Mouse (Mus musculus): ENCODE measurements around the gene Gm28305.
A peak's percentile ranks its signal among the peaks of the same experiment; 100 is the strongest.

The Gm28305 gene

GRCm38 (mm10) chr9:104040362-104040761 lies at the start of gene Gm28305:
Gene Gm28305 (plus strand): TSS chr9:104040662.
- DNase-seq (ENCODE audit: low read depth, low spot score): no peak

- DNase-seq (ENCODE audit: low read depth, low spot score): peak; percentile 67
Observed at GRCm38 (mm10) chr9:103996496-103996895, 44.0 kb upstream of the Gm28305 start.

DNA sequence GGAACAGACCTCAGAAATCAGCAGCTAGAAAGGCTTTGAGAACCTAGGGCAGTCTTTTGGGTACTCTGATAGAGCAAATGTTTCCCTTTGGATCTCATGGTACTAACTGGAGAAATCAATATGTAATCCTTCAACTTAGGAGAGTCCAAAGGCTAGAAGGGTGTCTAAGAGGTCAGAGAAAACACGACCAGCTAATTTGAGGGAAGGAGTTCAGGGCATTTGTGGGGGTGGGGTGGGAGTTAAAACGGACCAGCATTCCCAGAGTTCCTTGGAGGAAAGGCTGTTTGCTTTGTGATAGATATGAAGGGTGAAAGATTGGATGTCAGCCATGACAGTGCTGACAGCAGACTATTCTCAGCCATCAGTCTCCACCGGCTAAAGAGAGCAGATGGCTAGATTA lies 39.9 kb upstream of the Gm28305 start:
- DNase-seq (ENCODE audit: low read depth, low spot score): no peak

DNA sequence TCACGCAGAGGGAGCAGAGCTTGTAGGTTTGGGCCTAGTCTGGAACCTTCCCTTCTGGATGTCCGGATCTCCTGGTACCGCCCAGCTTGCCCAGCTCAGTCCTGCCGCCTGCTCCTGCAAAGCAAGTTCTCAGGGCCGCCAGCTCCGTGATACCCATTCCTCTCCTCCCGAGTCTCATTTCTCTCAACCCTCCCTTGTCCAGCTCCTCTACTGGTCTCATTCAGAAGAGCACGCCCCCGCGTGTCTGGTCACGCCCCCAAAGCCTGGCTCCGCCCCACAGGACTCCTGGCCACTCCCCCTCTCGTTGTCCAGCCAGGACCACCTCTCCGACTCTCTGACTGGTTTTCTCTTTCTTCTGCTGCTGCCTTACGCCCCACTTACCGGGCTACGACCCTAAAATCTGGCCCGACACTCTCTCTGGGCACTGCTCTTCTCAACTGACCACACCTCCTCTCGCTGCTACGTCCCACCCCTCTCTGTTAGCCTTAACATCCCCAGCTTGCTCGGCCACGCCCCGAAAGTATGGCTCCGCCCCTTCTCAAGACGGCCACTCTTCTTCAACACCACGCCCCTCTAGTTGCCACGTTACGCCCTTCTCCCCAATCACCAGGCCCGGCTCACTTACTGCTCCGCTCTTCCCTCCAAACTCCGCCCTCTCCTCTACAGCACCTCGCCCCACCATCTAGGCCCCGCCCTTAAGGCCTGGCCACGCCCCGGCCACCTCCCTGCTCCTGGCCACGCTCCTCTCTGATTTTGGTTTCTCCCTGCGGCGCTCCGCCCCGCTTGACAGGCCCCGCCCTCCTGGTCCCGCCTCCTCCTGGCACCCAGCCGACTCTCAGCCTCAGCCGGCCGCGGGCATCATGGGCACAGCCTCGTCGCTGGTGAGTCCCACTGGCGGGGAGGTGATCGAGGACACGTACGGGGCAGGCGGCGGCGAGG lies 38.3 kb upstream of the Gm28305 start, which contains the start of gene Nphp3:
Nphp3 (plus strand) TSS at position 624 of the 939 bp plus-strand sequence.
- DNase-seq (ENCODE audit: low read depth, low spot score): peak; percentile 96

DNA sequence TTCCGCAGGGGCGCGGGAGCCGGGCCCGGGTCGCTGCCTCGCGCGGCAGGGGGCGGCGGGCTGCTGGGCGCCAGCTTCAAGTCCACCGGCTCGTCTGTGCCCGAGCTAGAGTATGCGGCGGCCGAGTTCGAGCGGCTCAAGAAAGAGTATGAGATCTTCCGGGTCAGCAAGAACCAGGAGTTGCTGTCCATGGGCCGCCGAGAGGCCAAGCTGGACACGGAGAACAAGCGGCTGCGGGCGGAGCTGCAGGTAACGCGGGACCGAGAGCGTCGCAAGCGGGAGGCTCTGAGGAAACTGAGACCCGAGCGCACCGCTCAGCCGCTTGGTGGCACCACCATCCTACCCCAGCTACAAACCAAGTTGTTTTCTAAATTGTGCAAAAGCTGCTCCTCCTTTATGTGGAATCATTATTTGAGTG lies 37.5 kb upstream of the Gm28305 start:
- no peak for DNase-seq (ENCODE audit: low read depth, low spot score)

DNA sequence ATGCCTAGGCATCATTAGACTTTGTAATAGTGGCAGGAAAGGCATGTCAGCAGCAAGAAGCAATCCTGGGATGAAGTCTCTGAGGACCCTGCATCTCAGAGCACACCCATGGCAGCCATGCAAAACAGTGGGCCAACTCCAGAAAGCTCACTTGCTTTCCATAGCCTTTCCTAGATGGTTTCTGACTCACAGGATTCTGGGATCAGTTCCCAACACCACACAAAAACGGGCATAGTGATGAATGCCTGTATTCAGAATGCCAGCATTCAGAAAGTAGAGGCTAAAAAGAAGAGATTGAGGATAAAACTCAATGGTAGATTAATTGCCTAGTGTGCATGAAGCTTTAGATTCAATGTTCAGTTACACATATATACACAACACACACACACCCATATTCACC lies 25.9 kb upstream of the Gm28305 start:
- DNase-seq (ENCODE audit: low read depth, low spot score): no peak

- no peak for DNase-seq (ENCODE audit: low read depth, low spot score)
Observed at GRCm38 (mm10) chr9:104021026-104021425, 19.4 kb upstream of the Gm28305 start.

DNA sequence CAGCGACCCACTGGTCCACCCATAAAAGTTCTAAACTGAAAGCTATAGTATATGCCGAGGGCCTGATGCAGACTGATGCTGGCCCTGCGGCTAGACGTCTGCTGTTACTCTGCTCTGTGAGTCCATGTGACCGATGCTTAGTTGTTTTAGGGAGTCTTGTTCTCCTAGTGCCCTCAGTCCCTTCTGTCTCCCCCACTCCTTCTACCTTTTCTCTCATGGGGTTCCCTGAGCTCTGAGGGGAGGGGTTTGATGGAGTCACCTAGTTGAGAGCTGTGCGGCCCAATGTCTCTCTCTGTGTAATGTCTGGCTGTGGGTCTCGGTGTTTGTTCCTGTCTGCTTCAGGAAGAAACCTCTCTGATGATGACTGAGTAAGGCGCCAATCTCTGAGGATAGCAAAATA lies 13.3 kb upstream of the Gm28305 start:
- no peak for DNase-seq (ENCODE audit: low read depth, low spot score)

- no peak for DNase-seq (ENCODE audit: low read depth, low spot score)
Observed at GRCm38 (mm10) chr9:104029861-104030260, 10.6 kb upstream of the Gm28305 start.

- DNase-seq (ENCODE audit: low read depth, low spot score): no peak
Observed at GRCm38 (mm10) chr9:104034231-104034630, 6.2 kb upstream of the Gm28305 start.

GRCm38 (mm10) chr9:104034718-104035117 lies 5.7 kb upstream of the Gm28305 start:
- no peak for DNase-seq (ENCODE audit: low read depth, low spot score)

- DNase-seq (ENCODE audit: low read depth, low spot score): peak; percentile 62
Observed at GRCm38 (mm10) chr9:104035261-104036015, 5.0 kb upstream of the Gm28305 start.

DNA sequence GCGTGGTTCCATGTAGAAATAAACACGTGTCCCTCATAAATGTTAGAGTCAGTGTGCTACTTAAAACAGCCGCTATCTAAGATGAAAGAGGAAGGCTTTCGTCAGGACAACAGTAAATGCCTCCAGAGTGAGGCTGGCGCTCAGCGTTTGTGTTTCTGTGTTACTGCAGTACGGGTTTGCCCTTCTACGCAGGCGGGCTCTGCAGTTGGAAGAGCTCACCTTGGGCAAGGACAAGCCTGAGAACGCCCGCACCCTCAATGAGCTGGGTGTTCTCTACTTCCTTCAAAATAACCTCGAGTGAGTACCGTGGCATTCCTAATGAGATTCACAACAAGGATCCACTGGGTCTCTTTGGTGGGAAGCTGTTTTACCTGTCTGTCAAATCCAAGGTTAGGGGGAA lies 2.2 kb upstream of the Gm28305 start:
- no peak for DNase-seq (ENCODE audit: low read depth, low spot score)

- DNase-seq (ENCODE audit: low read depth, low spot score): no peak
Observed at GRCm38 (mm10) chr9:104039031-104039695, 1.3 kb upstream of the Gm28305 start.

- DNase-seq (ENCODE audit: low read depth, low spot score): no peak
Observed at GRCm38 (mm10) chr9:104039742-104040141, 720 bp upstream of the Gm28305 start.

DNA sequence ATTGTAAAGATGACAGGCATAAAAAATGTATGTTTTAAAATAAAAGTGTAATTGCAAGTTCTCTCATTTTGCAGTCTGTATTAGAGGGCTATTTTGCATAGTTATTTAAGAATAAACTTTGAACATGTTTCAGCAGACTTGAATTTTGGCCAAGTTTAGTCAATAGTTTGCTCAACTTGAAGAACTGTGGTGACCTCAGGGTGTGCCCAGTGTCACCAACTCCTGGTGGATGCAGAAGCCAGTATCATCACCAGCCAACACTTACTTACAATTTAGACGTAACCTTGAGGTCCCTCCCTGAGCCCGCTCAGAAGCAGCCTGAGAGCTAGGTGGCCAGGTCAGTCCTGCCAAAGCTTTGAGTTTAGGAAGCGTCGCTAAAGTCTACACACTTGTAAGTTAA lies 3.2 kb downstream of the Gm28305 start:
- DNase-seq (ENCODE audit: low read depth, low spot score): no peak

DNA sequence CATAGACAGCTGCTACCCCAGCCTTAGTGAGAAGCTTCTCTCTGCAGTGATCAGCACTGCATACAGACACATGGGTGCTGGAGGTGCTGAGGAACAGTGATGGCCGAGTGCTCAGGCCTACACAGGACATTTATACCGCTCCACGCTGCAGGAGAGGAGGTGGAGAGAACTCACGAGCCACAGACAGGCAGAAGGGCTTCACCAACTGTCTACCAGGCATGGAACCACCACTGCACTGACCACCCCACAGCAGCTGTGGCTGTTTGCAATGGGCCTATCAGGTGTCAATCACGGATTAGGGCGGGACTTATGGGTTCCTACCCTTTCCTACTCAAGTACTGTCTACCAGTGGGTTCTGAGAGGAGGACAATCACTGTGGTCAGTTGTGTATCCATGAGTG lies 10.6 kb downstream of the Gm28305 start:
- no peak for DNase-seq (ENCODE audit: low read depth, low spot score)

DNA sequence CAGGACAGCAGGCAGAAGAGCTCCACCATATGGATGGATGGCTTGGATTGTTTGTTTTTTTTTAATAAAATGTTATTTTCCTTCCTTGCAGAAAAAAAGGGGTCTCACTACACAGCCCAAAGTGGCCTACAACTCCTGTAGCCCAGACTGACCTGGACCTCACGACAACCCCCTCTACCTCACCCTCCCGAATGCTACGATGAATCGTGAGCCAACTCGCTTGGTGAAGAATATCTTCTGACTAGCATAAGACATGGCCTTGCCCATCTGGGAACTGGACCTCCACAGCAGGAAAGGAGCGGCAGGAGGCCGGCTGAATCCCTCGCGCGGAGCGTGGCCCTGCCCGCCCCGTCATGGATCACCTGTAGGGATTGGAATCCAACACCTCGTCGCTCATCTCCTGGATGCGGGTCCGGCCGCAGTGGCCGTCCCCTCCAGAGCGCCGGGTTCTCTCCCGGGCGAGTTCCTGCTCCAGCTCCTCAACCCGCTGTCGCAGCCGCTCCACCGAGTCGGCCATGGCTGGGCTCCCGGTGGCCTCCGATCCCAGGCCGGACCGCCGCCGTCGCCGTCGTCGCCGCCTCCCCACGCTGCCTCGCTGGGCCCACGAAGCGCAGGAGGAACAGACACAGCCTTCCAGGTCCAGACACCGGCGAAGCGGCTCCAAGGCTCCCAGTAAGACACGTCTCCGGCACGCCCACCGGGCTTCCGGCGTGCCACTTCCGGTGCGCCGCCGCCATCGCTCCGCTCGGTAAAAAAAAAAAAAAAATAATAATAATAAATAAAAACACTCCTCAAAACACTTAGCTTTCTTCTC lies 22.2 kb downstream of the Gm28305 start, which contains the start of gene Uba5:
Uba5 (minus strand) TSS at position 705 of the 814 bp plus-strand sequence.
- DNase-seq (ENCODE audit: low read depth, low spot score): no peak

GRCm38 (mm10) chr9:104063244-104063961 lies 22.9 kb downstream of the Gm28305 start, which contains the start of gene Acad11:
Gene Acad11 (plus strand): TSS chr9:104063377.
- DNase-seq (ENCODE audit: low read depth, low spot score): peak; percentile 87

DNA sequence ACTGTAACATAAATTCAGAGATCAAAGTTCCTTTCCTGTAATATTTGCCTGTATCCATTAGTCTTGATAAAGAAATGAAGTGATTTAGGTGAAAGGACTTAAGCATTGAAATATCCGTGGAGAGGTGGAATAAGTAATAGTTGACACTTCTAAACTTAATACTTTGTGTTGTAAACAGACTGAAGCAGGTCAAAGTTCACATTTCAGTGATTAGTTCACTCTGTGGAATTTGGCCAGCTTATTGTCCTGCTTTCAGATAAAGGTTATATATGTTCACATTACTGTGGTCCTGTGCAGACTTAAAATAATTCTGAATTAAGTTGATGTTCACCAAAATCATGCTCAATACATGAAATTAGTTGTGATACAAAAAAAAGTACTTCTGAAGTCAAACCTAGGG lies 24.1 kb downstream of the Gm28305 start:
- DNase-seq (ENCODE audit: low read depth, low spot score): no peak
